ENCODE assay signal across 8 mouse cellular contexts in genomic region chr4:138395971-138396645, GRCm38 (mm10). TPM values are rescaled to one million over a fixed set of nuclear protein-coding genes. Genes with fewer than 3 reads are reported as not detected.
A peak's percentile ranks its signal among the peaks of the same experiment; 100 is the strongest.
DNase-seq lines count a peak whose midpoint lies in the region; ATAC-seq and TF ChIP-seq lines count a peak whose summit lies in the region.

TSS of gene Fam43b (minus strand) at chr4:138396528.

- H3K4me2 ChIP-seq in neural tube, embryonic 11.5 days (ENCODE audit: low read depth): peak within 1 kb of the TSS; percentile 48
- peak within 1 kb of the TSS; percentile 73 for H3K4me2 ChIP-seq in heart, embryonic 14.5 days (ENCODE audit: low read length)
- peak within 1 kb of the TSS; percentile 58 for H3K4me2 ChIP-seq in stomach, embryonic 16.5 days (ENCODE audit: low read depth, low read length)

- H3K9ac ChIP-seq in neural tube, embryonic 11.5 days (ENCODE audit: low read length): no peak within 1 kb of the TSS
- H3K9ac ChIP-seq in heart, embryonic 14.5 days (ENCODE audit: low read length): no peak within 1 kb of the TSS; the same call in none of the 2 replicates
- H3K9ac ChIP-seq in stomach, embryonic 16.5 days (ENCODE audit: low read length): 0 out of 2 replicates have a peak within 1 kb of the TSS, but pooled peaks have one; percentile 31

- H3K27me3 ChIP-seq in neural tube, embryonic 11.5 days (ENCODE audit: control insufficient read depth, insufficient read depth, low read length): peaks cover 51% of the 10 kb centered on the region
- H3K27me3 ChIP-seq in heart, embryonic 14.5 days (ENCODE audit: control insufficient read depth, insufficient read depth, low read length): peaks cover 77% of the 10 kb centered on the region
- H3K27me3 ChIP-seq in stomach, embryonic 16.5 days (ENCODE audit: control insufficient read depth, insufficient read depth, low read length): peaks cover 69% of the 10 kb centered on the region

- H3K4me3 ChIP-seq in neural tube, embryonic 11.5 days (ENCODE audit: low read depth, low read length): peak within 1 kb of the TSS; percentile 17
- H3K4me3 ChIP-seq in heart, embryonic 14.5 days (ENCODE audit: control insufficient read depth in 1 of 2, insufficient read depth in 1 of 2, low read depth in 1 of 2, low read length in 2 of 2): peak within 1 kb of the TSS; percentile 26 to 41
- peak within 1 kb of the TSS; percentile 78 for H3K4me3 ChIP-seq in layer of hippocampus, adult 2 months
- peak within 1 kb of the TSS; percentile 38 for H3K4me3 ChIP-seq in stomach, embryonic 16.5 days (replicated peaks; ENCODE audit: low read length)

- peaks cover 9% of the 10 kb centered on the region; the same call in 1 of the 2 replicates for H3K4me1 ChIP-seq in neural tube, embryonic 11.5 days (ENCODE audit: control insufficient read depth, insufficient read depth, low read length)
- peaks cover 0 to 23% of the 10 kb centered on the region in 2 experiments; a peak in 3 of 4 replicates for H3K4me1 ChIP-seq in heart, embryonic 14.5 days (ENCODE audit: control insufficient read depth in 2 of 2, insufficient read depth in 2 of 2, low read length in 2 of 2)
- H3K4me1 ChIP-seq in stomach, embryonic 16.5 days (ENCODE audit: control insufficient read depth, insufficient read depth, low read length): peaks cover 18% of the 10 kb centered on the region; the same call in 1 of the 2 replicates

- DNase-seq in neural tube, embryonic 11.5 days (ENCODE audit: low spot score): no peak
- no peak for DNase-seq in neural tube, embryonic 10.5 days (ENCODE audit: extremely low spot score, low spot score)
- DNase-seq in embryo, embryonic 10 days (ENCODE audit: low spot score): peak; percentile 60
- peak; percentile 82 to 86 for DNase-seq in layer of hippocampus, adult 2 months (ENCODE audit: low spot score in 2 of 2)
- DNase-seq in lung, postnatal 10 days: peak; percentile 43
- no peak for DNase-seq in thymus, postnatal 25 days

- 2% methylated on average over 46 of the region's 46 CpGs for WGBS in neural tube, embryonic 11.5 days
- under 1% methylated on average over 44 of the region's 46 CpGs for WGBS in heart, embryonic 14.5 days
- 1% methylated on average over 46 of the region's 46 CpGs for WGBS in stomach, embryonic 16.5 days

- peak; percentile 30; the same call in 1 of the 2 replicates for TF ChIP-seq CTCF in layer of hippocampus, adult 2 months (conservative IDR thresholded peaks at IDR 0.05)

- no peak for ATAC-seq in neural tube, embryonic 11.5 days (ENCODE audit: insufficient read depth, low FRiP score, low TSS enrichment)
- ATAC-seq in heart, embryonic 14.5 days (ENCODE audit: insufficient number of reproducible peaks, insufficient read depth, low FRiP score, low read depth): no peak
- no peak; the same call in 1 of the 2 replicates for ATAC-seq in stomach, embryonic 16.5 days (ENCODE audit: insufficient read depth, low FRiP score)

- H3K9me3 ChIP-seq in neural tube, embryonic 11.5 days (ENCODE audit: control insufficient read depth, low read length): no peaks in the 10 kb centered on the region
- no peaks in the 10 kb centered on the region for H3K9me3 ChIP-seq in heart, embryonic 14.5 days (ENCODE audit: control insufficient read depth, low read length)
- H3K9me3 ChIP-seq in stomach, embryonic 16.5 days (replicated peaks; ENCODE audit: control insufficient read depth, low read length): no peaks in the 10 kb centered on the region

- no peak within 1 kb of the TSS for H3K27ac ChIP-seq in neural tube, embryonic 11.5 days (ENCODE audit: low read depth, low read length)
- no peak within 1 kb of the TSS for H3K27ac ChIP-seq in heart, embryonic 14.5 days (replicated peaks in 1 of 2; ENCODE audit: control insufficient read depth in 1 of 2, insufficient read depth in 1 of 2, low read depth in 2 of 2, low read length in 2 of 2)
- peak within 1 kb of the TSS; percentile 91 for H3K27ac ChIP-seq in layer of hippocampus, adult 2 months
- no peak within 1 kb of the TSS for H3K27ac ChIP-seq in stomach, embryonic 16.5 days (ENCODE audit: low read length)

- H3K36me3 ChIP-seq in neural tube, embryonic 11.5 days (ENCODE audit: control insufficient read depth, insufficient read depth, low read length): no peaks in the 10 kb centered on the region
- H3K36me3 ChIP-seq in heart, embryonic 14.5 days (ENCODE audit: control insufficient read depth, insufficient read depth, low read length): no peaks in the 10 kb centered on the region
- no peaks in the 10 kb centered on the region for H3K36me3 ChIP-seq in stomach, embryonic 16.5 days (ENCODE audit: control insufficient read depth, insufficient read depth, low read length)

RNA-seq across cellular contexts. Expression of gene Fam43b, which starts in this region (rescaled TPM):
- not detected in 2 replicates for polyA plus RNA-seq in neural tube, embryonic 11.5 days (2014; fragmentation: Nextera tagmentation; extraction: Ambion mirVana)
- not detected in 2 replicates for polyA plus RNA-seq in heart, embryonic 14.5 days (2014; fragmentation: Nextera tagmentation; extraction: Ambion mirVana)
- total RNA-seq in layer of hippocampus, adult 2 months (2021): 10 to 100 TPM; 26.5 to 33.1 TPM
- not detected in 2 replicates for polyA plus RNA-seq in stomach, embryonic 16.5 days (2015; fragmentation: Nextera tagmentation; extraction: Ambion mirVana)

Comparison
In these comparisons a context has a peak if more than half of its experiments do, and no peak if none do; other contexts are left out.
1. DNase-seq: peak in embryo, embryonic 10 days (single experiment), layer of hippocampus, adult 2 months (2 of 2) and lung, postnatal 10 days (single experiment); none in neural tube, embryonic 11.5 days (single experiment), neural tube, embryonic 10.5 days (single experiment) and thymus, postnatal 25 days (single experiment).
2. H3K4me3 ChIP-seq: peak in every context shown above with its lines; median percentile 78 in layer of hippocampus, adult 2 months; 38 in stomach, embryonic 16.5 days; 34 in heart, embryonic 14.5 days; 17 in neural tube, embryonic 11.5 days.
3. Peak in every context shown above with its lines, with median percentiles within 50 percentile points of each other: H3K4me2 ChIP-seq.